In the genomic region with DNA sequence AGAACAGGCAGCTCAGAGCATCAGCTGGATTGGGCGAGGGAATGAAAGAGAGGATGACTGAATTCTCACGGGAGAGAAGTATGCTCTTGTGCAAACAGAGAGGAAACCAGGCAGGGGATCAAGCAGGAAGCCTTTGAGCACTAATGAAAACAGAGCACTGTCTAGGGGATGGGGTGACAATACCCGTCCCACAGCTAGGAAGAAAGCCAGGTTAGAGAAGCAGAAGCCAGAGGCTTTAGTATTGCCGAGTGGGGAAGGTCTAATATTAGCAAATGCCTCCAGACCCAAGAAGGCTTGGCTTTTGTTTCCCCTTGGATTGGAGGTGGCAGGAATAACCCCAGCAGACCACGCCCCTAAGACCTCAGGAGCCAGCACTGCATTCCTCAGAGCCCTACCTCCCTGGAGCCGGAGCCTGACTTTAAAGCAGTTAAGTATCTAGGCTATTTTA, we compare ENCODE assay signal across 7 mouse cellular contexts. TPM values are rescaled to one million over a fixed set of nuclear protein-coding genes. Genes with fewer than 3 reads are reported as not detected.
DNase-seq lines count a peak whose midpoint lies in the region; ATAC-seq lines count a peak whose summit lies in the region.

No protein-coding gene starts in this region.

- no peak overlapping the region for H3K9ac ChIP-seq in midbrain, embryonic 15.5 days

- peak overlapping the region; percentile 40 for H3K4me3 ChIP-seq in heart, embryonic 10.5 days
- no peak overlapping the region for H3K4me3 ChIP-seq in midbrain, embryonic 15.5 days

- H3K36me3 ChIP-seq in heart, embryonic 10.5 days: no peaks in the 10 kb centered on the region
- no peaks in the 10 kb centered on the region for H3K36me3 ChIP-seq in midbrain, embryonic 15.5 days (replicated peaks)

- H3K4me2 ChIP-seq in midbrain, embryonic 15.5 days: no peak overlapping the region

- WGBS in heart, embryonic 10.5 days: 3% methylated on average over 6 of the region's 6 CpGs
- whole genome bisulfite sequencing in midbrain, embryonic 15.5 days: 6% methylated on average over 6 of the region's 6 CpGs

- H3K27me3 ChIP-seq in heart, embryonic 10.5 days (ENCODE audit: insufficient read depth, poor library complexity, severe bottlenecking): no peaks in the 10 kb centered on the region
- H3K27me3 ChIP-seq in midbrain, embryonic 15.5 days (replicated peaks): no peaks in the 10 kb centered on the region

- no peak; the same call in 1 of the 2 replicates for ATAC-seq in midbrain, embryonic 15.5 days (replicated peaks)

- peak overlapping the region; percentile 88 for H3K27ac ChIP-seq in heart, embryonic 10.5 days
- H3K27ac ChIP-seq in midbrain, embryonic 15.5 days: 0 out of 2 replicates have a peak overlapping the region, but pooled peaks have one; percentile 7

- DNase-seq in embryo, embryonic 10 days (ENCODE audit: low spot score): peak; percentile 79
- DNase-seq in heart, embryonic 10.5 days (ENCODE audit: low spot score): peak; percentile 88
- peak; percentile 49 for DNase-seq in kidney, postnatal 10 days
- no peak for DNase-seq in spleen, postnatal 14 days (ENCODE audit: low spot score in 2 of 2)
- DNase-seq in cerebellum, adult 18-20 months: no peak
- DNase-seq in cerebellum, postnatal 4 days (ENCODE audit: low spot score in 2 of 2): no peak

- no peaks in the 10 kb centered on the region for H3K9me3 ChIP-seq in heart, embryonic 10.5 days
- H3K9me3 ChIP-seq in midbrain, embryonic 15.5 days: no peaks in the 10 kb centered on the region

- peaks cover 91% of the 10 kb centered on the region for H3K4me1 ChIP-seq in heart, embryonic 10.5 days
- H3K4me1 ChIP-seq in midbrain, embryonic 15.5 days: peaks cover 58% of the 10 kb centered on the region

RNA-seq across cellular contexts. Expression of a gene that starts 19.3 kb away (rescaled TPM):
- 59.7 and 60.2 TPM in 2 replicates for polyA plus RNA-seq in heart, embryonic 10.5 days (2016; fragmentation: Nextera tagmentation; extraction: Ambion mirVana)
- 9.2 and 10.5 TPM in 2 replicates for polyA plus RNA-seq in midbrain, embryonic 15.5 days (2015; fragmentation: Nextera tagmentation; extraction: Ambion mirVana)

RNA-seq across cellular contexts. Expression of a gene that starts 51.6 kb away (rescaled TPM):
- polyA plus RNA-seq in heart, embryonic 10.5 days (2016; fragmentation: Nextera tagmentation; extraction: Ambion mirVana): 70.6 and 79.7 TPM in 2 replicates
- polyA plus RNA-seq in midbrain, embryonic 15.5 days (2015; fragmentation: Nextera tagmentation; extraction: Ambion mirVana): 75.4 and 86.2 TPM in 2 replicates

Comparison
In these comparisons a context has a peak if more than half of its experiments do, and no peak if none do; other contexts are left out.
1. DNase-seq: peak in embryo, embryonic 10 days (single experiment), heart, embryonic 10.5 days (single experiment) and kidney, postnatal 10 days (single experiment); none in spleen, postnatal 14 days (0 of 2), cerebellum, adult 18-20 months (0 of 2) and cerebellum, postnatal 4 days (0 of 2).